Mouse (Mus musculus) heart, postnatal 0 days (tissue): ENCODE results near the gene Fgfr2. TPM values are rescaled to one million over a fixed set of nuclear protein-coding genes. Genes with fewer than 3 reads are reported as not detected.

Experiments
- ATAC-seq: fragments of 200-750 bp; cut with Nextera tagmentation; 2 replicates; pipeline ENCODE4 v1.8.0; 2017; ENCODE audit warnings: low read depth, moderate number of reproducible peaks, moderate library complexity; ENCODE audit not compliant: insufficient read depth
- DNase-seq: peaks from one replicate; pipeline ENCODE4 v3.0.0-alpha.2; 2016; ENCODE audit warnings: low spot score
- H3K27ac ChIP-seq: fragments of 300-500 bp; sonication (generic); 2 replicates; pipeline ENCODE4 v1.5.1; 2014; ENCODE audit warnings: low read depth, mild to moderate bottlenecking
- H3K27me3 ChIP-seq: fragments of 300-500 bp; sonication (generic); 2 replicates; pipeline ENCODE4 v1.6.1; 2014; ENCODE audit warnings: low read length, mixed read lengths; ENCODE audit not compliant: control insufficient read depth, insufficient read depth
- H3K36me3 ChIP-seq: fragments of 300-500 bp; sonication (generic); replicated peaks from 2 replicates; pipeline ENCODE4 v1.6.1; 2014; ENCODE audit warnings: low read length, mixed read lengths; ENCODE audit not compliant: control insufficient read depth, insufficient read depth
- H3K4me1 ChIP-seq: fragments of 300-500 bp; sonication (generic); 2 replicates; pipeline ENCODE4 v1.6.1; 2014; ENCODE audit warnings: antibody characterized with exemption; ENCODE audit not compliant: control insufficient read depth, insufficient read depth
- H3K4me2 ChIP-seq: fragments of 300-500 bp; sonication (generic); 2 replicates; pipeline ENCODE4 v1.6.1; 2014; ENCODE audit warnings: low read depth, mild to moderate bottlenecking, low read length, moderate library complexity
- H3K4me3 ChIP-seq: fragments of 300-500 bp; sonication (generic); 2 replicates; pipeline ENCODE4 v1.5.1; 2014; ENCODE audit warnings: low read depth, low read length
- H3K9ac ChIP-seq: fragments of 300-500 bp; sonication (generic); replicated peaks from 2 replicates; pipeline ENCODE4 v1.6.1; 2014; ENCODE audit warnings: low read depth, low read length, mixed read lengths
- H3K9me3 ChIP-seq: fragments of 300-500 bp; sonication (generic); replicated peaks from 2 replicates; pipeline ENCODE4 v1.6.1; 2016; ENCODE audit warnings: low read length; ENCODE audit not compliant: control insufficient read depth
- CTCF ChIP-seq: IDR thresholded peaks from 2 replicates; pipeline ENCODE4 v1.5.1; 2016; ENCODE audit warnings: antibody characterized with exemption, control low read depth, low read depth
- EP300 ChIP-seq: IDR thresholded peaks from 2 replicates; pipeline ENCODE4 v1.6.1; 2016; ENCODE audit warnings: antibody characterized with exemption, low read depth
- whole genome bisulfite sequencing: fragments of 180-500 bp; shearing (Covaris S2); extraction: QIAGEN DNeasy Blood & Tissue Kit; methylation state at CpG from one replicate; pipeline ENCODE4 v1.1.7; 2014; 5-methylcytosine and 5-hydroxymethylcytosine counted together
- polyA plus RNA-seq: library from polyadenylated mRNA; unstranded; fragments of >200 nt; fragmentation: Nextera tagmentation; extraction: Ambion mirVana; gene quantifications from 2 replicates; pipeline ENCODE4 v1.2.1, GENCODE M21; 2015
- total RNA-seq: library from RNA; depleted of rRNA; stranded (reverse); fragments of >200 nt; gene quantifications from 2 replicates; pipeline ENCODE4 v1.2.3, GENCODE M21; 2014; ENCODE audit warnings: low replicate concordance

Gene Fgfr2
- total and polyA plus RNA-seq, 2 experiments from 2014 or later, result 3.8 to 11.5 TPM

GRCm38 (mm10) chr7:130948563-130949208 is 2174.5 kb downstream of the Fgfr2 start:
- 23% methylated on average over 5 of the region's 5 CpGs for whole genome bisulfite sequencing
- H3K36me3 ChIP-seq, result no peaks in the 10 kb centered on the region
- DNase-seq (peak; percentile 68), ATAC-seq (peak; percentile 88)
- no peaks in the 10 kb centered on the region for H3K9me3 ChIP-seq
- H3K4me2 ChIP-seq, result peak overlapping the region; percentile 60
- H3K4me1 ChIP-seq, result peaks cover 35% of the 10 kb centered on the region
- no peaks in the 10 kb centered on the region for H3K27me3 ChIP-seq
- TF ChIP-seq EP300 (no peak), CTCF (no peak)
- peak overlapping the region; percentile 88 for H3K27ac ChIP-seq
- H3K4me3 ChIP-seq, result peak overlapping the region; percentile 25; the same call in 1 of the 2 replicates
- peak overlapping the region; percentile 4; the same call in 1 of the 2 replicates for H3K9ac ChIP-seq

GRCm38 (mm10) chr7:130946303-130946702 is 2176.8 kb downstream of the Fgfr2 start:
- peaks cover 35% of the 10 kb centered on the region for H3K4me1 ChIP-seq
- H3K36me3 ChIP-seq, result no peaks in the 10 kb centered on the region
- H3K27me3 ChIP-seq, result no peaks in the 10 kb centered on the region
- no peak for TF ChIP-seq CTCF
- no peak for TF ChIP-seq EP300
- H3K9ac ChIP-seq, result no peak overlapping the region
- ATAC-seq (no peak), DNase-seq (no peak)
- no peak overlapping the region for H3K4me3 ChIP-seq
- no peak overlapping the region for H3K4me2 ChIP-seq
- WGBS, result 68% methylated on average over 12 of the region's 12 CpGs
- H3K27ac ChIP-seq, result no peak overlapping the region
- no peaks in the 10 kb centered on the region for H3K9me3 ChIP-seq

- Histone ChIP-seq H3K4me1 (peaks cover 30% of the 10 kb centered on the region), H3K4me3 (no peak overlapping the region), H3K27ac (no peak overlapping the region), H3K36me3 (no peaks in the 10 kb centered on the region), H3K9ac (no peak overlapping the region), H3K4me2 (no peak overlapping the region), H3K9me3 (no peaks in the 10 kb centered on the region), H3K27me3 (no peaks in the 10 kb centered on the region)
- TF ChIP-seq EP300, result no peak
- no peak for TF ChIP-seq CTCF
- DNase-seq, result no peak
- no peak for ATAC-seq
- WGBS, result 89% methylated on average over 3 of the region's 3 CpGs
Observed at GRCm38 (mm10) chr7:130945730-130946129, 2177.4 kb downstream of the Fgfr2 start.

GRCm38 (mm10) chr7:130944766-130945475 is 2178.2 kb downstream of the Fgfr2 start:
- no peak overlapping the region for H3K4me3 ChIP-seq
- no peak for DNase-seq
- no peak overlapping the region for H3K27ac ChIP-seq
- H3K9ac ChIP-seq, result no peak overlapping the region
- H3K4me1 ChIP-seq, result peaks cover 30% of the 10 kb centered on the region
- no peaks in the 10 kb centered on the region for H3K9me3 ChIP-seq
- no peak for ATAC-seq
- H3K36me3 ChIP-seq, result no peaks in the 10 kb centered on the region
- H3K4me2 ChIP-seq, result no peak overlapping the region
- TF ChIP-seq CTCF (no peak), EP300 (no peak)
- WGBS, result 89% methylated on average over 11 of the region's 11 CpGs
- no peaks in the 10 kb centered on the region for H3K27me3 ChIP-seq

GRCm38 (mm10) chr7:130943280-130943895 is 2179.8 kb downstream of the Fgfr2 start:
- WGBS, result 84% methylated on average over 9 of the region's 9 CpGs
- Histone ChIP-seq H3K4me1 (peaks cover 28% of the 10 kb centered on the region), H3K4me2 (no peak overlapping the region), H3K27ac (no peak overlapping the region), H3K9me3 (no peaks in the 10 kb centered on the region), H3K36me3 (no peaks in the 10 kb centered on the region), H3K27me3 (no peaks in the 10 kb centered on the region), H3K4me3 (no peak overlapping the region), H3K9ac (no peak overlapping the region)
- DNase-seq (no peak), ATAC-seq (no peak)
- TF ChIP-seq EP300, result no peak
- TF ChIP-seq CTCF, result no peak
